Mouse (Mus musculus) neural tube, embryonic 11.5 days (tissue): Measurements from ENCODE around the gene Dync1i1. TPM values are rescaled to one million over a fixed set of nuclear protein-coding genes. Genes with fewer than 3 reads are reported as not detected.

Experiments
- ATAC-seq: fragments of 200-750 bp; cut with Nextera tagmentation; 2 replicates; pipeline ENCODE4 v1.8.0; 2017; ENCODE audit warnings: moderate number of reproducible peaks, mild to moderate bottlenecking, moderate TSS enrichment, moderate library complexity; ENCODE audit not compliant: insufficient read depth, low FRiP score, low TSS enrichment
- DNase-seq: peaks from one replicate; pipeline ENCODE4 v3.0.0-alpha.2; 2015; ENCODE audit warnings: low spot score
- H3K27ac ChIP-seq: fragments of 300-500 bp; sonication (generic); 2 replicates; pipeline ENCODE4 v1.5.1; 2014; ENCODE audit warnings: low read depth, mild to moderate bottlenecking, low read length
- H3K27me3 ChIP-seq: fragments of 300-500 bp; sonication (generic); 2 replicates; pipeline ENCODE4 v1.6.1; 2014; ENCODE audit warnings: mild to moderate bottlenecking, low read length, mixed read lengths; ENCODE audit not compliant: control insufficient read depth, insufficient read depth
- H3K36me3 ChIP-seq: fragments of 300-500 bp; sonication (generic); 2 replicates; pipeline ENCODE4 v1.6.1; 2014; ENCODE audit warnings: mild to moderate bottlenecking, low read length, moderate library complexity, mixed read lengths; ENCODE audit not compliant: control insufficient read depth, insufficient read depth
- H3K4me1 ChIP-seq: fragments of 300-500 bp; sonication (generic); 2 replicates; pipeline ENCODE4 v1.6.1; 2014; ENCODE audit warnings: low read length, mixed read lengths; ENCODE audit not compliant: control insufficient read depth, insufficient read depth
- H3K4me2 ChIP-seq: fragments of 300-500 bp; sonication (generic); 2 replicates; pipeline ENCODE4 v1.6.1; 2014; ENCODE audit warnings: low read depth, mild to moderate bottlenecking, moderate library complexity
- H3K4me3 ChIP-seq: fragments of 300-500 bp; sonication (generic); 2 replicates; pipeline ENCODE4 v1.5.1; 2014; ENCODE audit warnings: low read depth, low read length
- H3K9ac ChIP-seq: fragments of 300-500 bp; sonication (generic); 2 replicates; pipeline ENCODE4 v1.6.1; 2014; ENCODE audit warnings: mild to moderate bottlenecking, low read length
- H3K9me3 ChIP-seq: fragments of 300-500 bp; sonication (generic); 2 replicates; pipeline ENCODE4 v1.6.1; 2016; ENCODE audit warnings: low read length; ENCODE audit not compliant: control insufficient read depth
- WGBS: fragments of 180-500 bp; shearing (Covaris S2); extraction: QIAGEN DNeasy Blood & Tissue Kit; methylation state at CpG from one replicate; pipeline ENCODE4 v1.1.7; 2014; 5-methylcytosine and 5-hydroxymethylcytosine counted together
- polyA plus RNA-seq: library from polyadenylated mRNA; unstranded; fragments of >200 nt; fragmentation: Nextera tagmentation; extraction: Ambion mirVana; gene quantifications from 2 replicates; pipeline ENCODE4 v1.2.1, GENCODE M21; 2014

Dync1i1 gene
- polyA plus RNA-seq, 1 experiment from 2014 or later = 11.5 TPM

DNA sequence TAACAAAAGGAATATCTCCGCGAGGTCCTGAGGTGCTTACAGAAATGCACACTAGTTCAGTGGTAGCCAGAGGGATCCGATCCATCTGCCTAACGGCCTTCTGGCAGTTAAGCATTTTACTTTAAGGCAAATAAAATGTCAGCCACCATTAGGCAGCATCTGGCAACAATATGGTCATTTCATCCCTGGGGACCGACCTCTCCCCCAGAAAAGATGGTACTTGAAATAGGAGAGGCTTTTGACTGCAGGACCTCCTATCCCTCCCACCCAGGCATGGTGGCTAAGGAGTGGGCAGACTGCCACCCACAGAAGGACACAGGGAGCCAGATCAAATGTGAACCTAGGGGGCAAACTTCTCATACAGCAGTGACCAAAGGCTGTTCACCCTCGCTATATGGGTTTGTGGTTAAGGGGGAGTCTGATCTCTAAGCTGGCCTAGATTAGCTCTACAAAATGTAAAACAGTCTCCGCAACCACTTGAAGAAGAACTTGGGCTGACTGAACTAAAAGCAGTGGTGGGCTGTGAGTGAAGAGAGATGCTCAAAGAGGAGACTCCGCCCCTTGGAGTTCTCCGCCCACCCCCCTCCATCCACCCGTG, 231.0 kb downstream of the Dync1i1 start:
- no peak overlapping the region for H3K27ac ChIP-seq
- no peaks in the 10 kb centered on the region for H3K9me3 ChIP-seq
- no peaks in the 10 kb centered on the region for H3K4me1 ChIP-seq
- H3K9ac ChIP-seq = no peak overlapping the region
- H3K4me2 ChIP-seq = no peak overlapping the region
- WGBS = 65% methylated on average over 10 of the region's 10 CpGs
- ATAC-seq (no peak), DNase-seq (no peak)
- no peaks in the 10 kb centered on the region for H3K27me3 ChIP-seq
- H3K4me3 ChIP-seq = no peak overlapping the region
- no peaks in the 10 kb centered on the region for H3K36me3 ChIP-seq

- Histone ChIP-seq H3K27me3 (no peaks in the 10 kb centered on the region), H3K4me1 (no peaks in the 10 kb centered on the region), H3K9me3 (no peaks in the 10 kb centered on the region), H3K27ac (no peak overlapping the region), H3K4me3 (no peak overlapping the region), H3K36me3 (no peaks in the 10 kb centered on the region), H3K9ac (no peak overlapping the region), H3K4me2 (no peak overlapping the region)
- WGBS = 77% methylated on average over 4 of the region's 4 CpGs
- DNase-seq = no peak
- ATAC-seq = no peak
Measured at GRCm38 (mm10) chr6:5960728-5961127, 235.3 kb downstream of the Dync1i1 start.

DNA sequence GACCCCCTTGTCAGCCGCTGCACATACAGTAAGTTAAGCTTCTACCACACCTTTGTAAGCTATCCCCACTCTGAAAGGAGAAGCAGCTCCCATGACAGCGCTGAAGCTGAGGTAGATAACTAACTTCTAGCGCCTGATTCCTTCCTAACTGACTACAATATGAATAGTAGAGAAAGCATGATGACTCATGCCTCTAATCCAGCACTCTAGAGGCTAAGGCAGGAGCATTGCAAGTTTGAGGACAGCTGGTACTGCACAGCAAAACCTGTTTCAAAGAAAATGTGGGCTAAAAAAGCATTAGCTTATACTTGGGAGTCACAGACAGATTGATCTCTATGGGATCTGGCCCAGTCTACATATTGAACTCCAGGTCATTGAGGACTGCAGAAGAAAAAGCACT, 236.5 kb downstream of the Dync1i1 start:
- 92% methylated on average over 3 of the region's 3 CpGs for WGBS
- Histone ChIP-seq H3K9ac (no peak overlapping the region), H3K9me3 (no peaks in the 10 kb centered on the region), H3K4me1 (no peaks in the 10 kb centered on the region), H3K36me3 (no peaks in the 10 kb centered on the region), H3K27ac (no peak overlapping the region), H3K4me2 (no peak overlapping the region), H3K4me3 (no peak overlapping the region), H3K27me3 (no peaks in the 10 kb centered on the region)
- DNase-seq = no peak
- ATAC-seq = no peak

DNA sequence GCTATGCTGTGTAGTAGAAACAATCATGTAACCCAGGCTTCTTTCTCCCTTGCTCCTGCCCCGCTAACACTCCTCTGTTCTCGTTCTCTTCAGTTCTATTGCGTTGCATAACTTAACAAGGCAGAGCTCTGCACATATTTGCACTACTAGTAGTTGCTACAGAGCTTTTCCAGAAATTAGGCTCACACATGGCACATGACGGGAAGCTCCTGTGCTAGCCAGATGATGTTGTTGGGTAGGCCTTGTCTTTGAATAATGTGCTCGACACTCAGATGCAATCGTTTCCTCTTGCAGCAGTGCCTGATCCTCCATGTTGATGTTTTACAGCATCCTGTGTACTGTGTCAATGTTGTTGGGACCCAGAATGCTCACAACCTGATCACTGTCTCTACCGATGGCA, 240.9 kb downstream of the Dync1i1 start:
- DNase-seq = no peak
- no peak for ATAC-seq
- H3K27me3 ChIP-seq = no peaks in the 10 kb centered on the region

GRCm38 (mm10) chr6:5966806-5967445, 241.5 kb downstream of the Dync1i1 start:
- ATAC-seq (no peak), DNase-seq (no peak)
- Histone ChIP-seq H3K4me3 (no peak overlapping the region), H3K4me1 (no peaks in the 10 kb centered on the region), H3K27me3 (no peaks in the 10 kb centered on the region), H3K9me3 (no peaks in the 10 kb centered on the region), H3K4me2 (no peak overlapping the region), H3K36me3 (no peaks in the 10 kb centered on the region), H3K9ac (no peak overlapping the region), H3K27ac (no peak overlapping the region)
- 85% methylated on average over 8 of the region's 8 CpGs for WGBS

More for the DNA sequence above, 240.9 kb downstream of the Dync1i1 start:
- H3K9me3 ChIP-seq = no peaks in the 10 kb centered on the region
- no peak overlapping the region for H3K27ac ChIP-seq
- no peaks in the 10 kb centered on the region for H3K36me3 ChIP-seq
- no peak overlapping the region for H3K9ac ChIP-seq
- H3K4me1 ChIP-seq = no peaks in the 10 kb centered on the region
- no peak overlapping the region for H3K4me3 ChIP-seq
- 93% methylated on average over 7 of the region's 7 CpGs for WGBS
- H3K4me2 ChIP-seq = no peak overlapping the region

- 80% methylated on average over 4 of the region's 4 CpGs for WGBS
- no peak for ATAC-seq
Measured at GRCm38 (mm10) chr6:5967545-5967944, 242.1 kb downstream of the Dync1i1 start.

GRCm38 (mm10) chr6:5969613-5970012, 244.2 kb downstream of the Dync1i1 start:
- H3K36me3 ChIP-seq = no peaks in the 10 kb centered on the region
- 88% methylated on average over 8 of the region's 8 CpGs for WGBS
- no peaks in the 10 kb centered on the region for H3K9me3 ChIP-seq
- no peaks in the 10 kb centered on the region for H3K4me1 ChIP-seq
- no peak overlapping the region for H3K9ac ChIP-seq
- no peak for DNase-seq
- H3K27me3 ChIP-seq = no peaks in the 10 kb centered on the region
- ATAC-seq = no peak
- H3K4me3 ChIP-seq = no peak overlapping the region
- H3K27ac ChIP-seq = no peak overlapping the region
- H3K4me2 ChIP-seq = no peak overlapping the region

More at GRCm38 (mm10) chr6:5967545-5967944, 242.1 kb downstream of the Dync1i1 start:
- Histone ChIP-seq H3K4me1 (no peaks in the 10 kb centered on the region), H3K9ac (no peak overlapping the region), H3K9me3 (no peaks in the 10 kb centered on the region), H3K4me3 (no peak overlapping the region), H3K36me3 (no peaks in the 10 kb centered on the region), H3K4me2 (no peak overlapping the region), H3K27me3 (no peaks in the 10 kb centered on the region), H3K27ac (no peak overlapping the region)
- DNase-seq = no peak

GRCm38 (mm10) chr6:5976241-5976640, 250.8 kb downstream of the Dync1i1 start:
- DNase-seq (no peak), ATAC-seq (no peak)
- Histone ChIP-seq H3K9ac (no peak overlapping the region), H3K36me3 (no peaks in the 10 kb centered on the region), H3K4me3 (no peak overlapping the region), H3K9me3 (no peaks in the 10 kb centered on the region), H3K4me1 (no peaks in the 10 kb centered on the region), H3K27me3 (no peaks in the 10 kb centered on the region), H3K27ac (no peak overlapping the region), H3K4me2 (no peak overlapping the region)
- WGBS = 60% methylated on average over 4 of the region's 4 CpGs

- Histone ChIP-seq H3K9me3 (no peaks in the 10 kb centered on the region), H3K4me3 (no peak overlapping the region), H3K27me3 (no peaks in the 10 kb centered on the region), H3K36me3 (no peaks in the 10 kb centered on the region), H3K4me2 (no peak overlapping the region), H3K27ac (no peak overlapping the region), H3K9ac (no peak overlapping the region), H3K4me1 (no peaks in the 10 kb centered on the region)
- WGBS = 61% methylated on average over 14 of the region's 15 CpGs
- ATAC-seq = no peak
- DNase-seq = no peak
Measured at GRCm38 (mm10) chr6:5977238-5977920, 251.9 kb downstream of the Dync1i1 start.
